Mouse (Mus musculus) heart, embryonic 16.5 days (tissue): ENCODE data around the gene Fam110a. TPM values are rescaled to one million over a fixed set of nuclear protein-coding genes. Genes with fewer than 3 reads are reported as not detected.

Source experiments
- ATAC-seq: fragments of 200-750 bp; cut with Nextera tagmentation; replicated peaks from 2 replicates; pipeline ENCODE4 v1.8.0; 2017; ENCODE audit warnings: moderate number of reproducible peaks; ENCODE audit not compliant: insufficient read depth, low FRiP score; ENCODE audit errors: extremely low read depth
- H3K27ac ChIP-seq: fragments of 300-500 bp; sonication (generic); 2 replicates; pipeline ENCODE4 v1.5.1; 2014; ENCODE audit warnings: mild to moderate bottlenecking, low read length, control low read depth, moderate library complexity
- H3K27me3 ChIP-seq: fragments of 300-500 bp; sonication (generic); 2 replicates; pipeline ENCODE4 v1.6.1; 2014; ENCODE audit warnings: low read length, mixed read lengths; ENCODE audit not compliant: control insufficient read depth, insufficient read depth
- H3K36me3 ChIP-seq: fragments of 300-500 bp; sonication (generic); 2 replicates; pipeline ENCODE4 v1.6.1; 2014; ENCODE audit not compliant: control insufficient read depth, insufficient read depth
- H3K4me1 ChIP-seq: fragments of 300-500 bp; sonication (generic); 2 replicates; pipeline ENCODE4 v1.6.1; 2014; ENCODE audit warnings: low read length, mixed read lengths; ENCODE audit not compliant: control insufficient read depth, insufficient read depth
- H3K4me2 ChIP-seq: fragments of 300-500 bp; sonication (generic); 2 replicates; pipeline ENCODE4 v1.6.1; 2014; ENCODE audit warnings: low read depth, mild to moderate bottlenecking, control low read depth, low read length
- H3K4me3 ChIP-seq: fragments of 300-500 bp; sonication (generic); 2 replicates; pipeline ENCODE4 v1.5.1; 2014; ENCODE audit warnings: mild to moderate bottlenecking, control low read depth, low read length
- H3K9ac ChIP-seq: fragments of 300-500 bp; sonication (generic); 2 replicates; pipeline ENCODE4 v1.6.1; 2014; ENCODE audit warnings: low read length, control low read depth
- H3K9me3 ChIP-seq: fragments of 300-500 bp; sonication (generic); replicated peaks from 2 replicates; pipeline ENCODE4 v1.6.1; 2016; ENCODE audit warnings: low read length; ENCODE audit not compliant: control insufficient read depth
- WGBS: fragments of 180-500 bp; shearing (Covaris S2); extraction: QIAGEN DNeasy Blood & Tissue Kit; methylation state at CpG from one replicate; pipeline ENCODE4 v1.1.7; 2014; 5-methylcytosine and 5-hydroxymethylcytosine counted together
- polyA plus RNA-seq: library from polyadenylated mRNA; unstranded; fragments of >200 nt; fragmentation: Nextera tagmentation; extraction: Ambion mirVana; gene quantifications from 2 replicates; pipeline ENCODE4 v1.2.1, GENCODE M21; 2015

Fam110a gene
- polyA plus RNA-seq, 1 experiment from 2014 or later = 10.9 TPM

GRCm38 (mm10) chr2:151990985-151991394 is 11.0 kb upstream of the Fam110a start:
- H3K9ac ChIP-seq = no peak overlapping the region
- H3K27me3 ChIP-seq = peaks cover 24% of the 10 kb centered on the region
- no peak overlapping the region for H3K4me3 ChIP-seq
- H3K27ac ChIP-seq = no peak overlapping the region
- no peak for ATAC-seq
- H3K4me2 ChIP-seq = no peak overlapping the region
- 0 out of 2 replicates have a peak, but pooled peaks cover 2% of the 10 kb centered on the region for H3K4me1 ChIP-seq
- WGBS = 38% methylated on average over 1 of the region's 1 CpGs
- no peaks in the 10 kb centered on the region for H3K36me3 ChIP-seq
- H3K9me3 ChIP-seq = no peaks in the 10 kb centered on the region

GRCm38 (mm10) chr2:151988978-151989377 is 9.0 kb upstream of the Fam110a start:
- H3K36me3 ChIP-seq = no peaks in the 10 kb centered on the region
- H3K4me2 ChIP-seq = no peak overlapping the region
- no peaks in the 10 kb centered on the region for H3K9me3 ChIP-seq
- no peak overlapping the region for H3K4me3 ChIP-seq
- no peak overlapping the region for H3K9ac ChIP-seq
- ATAC-seq = no peak
- WGBS = 65% methylated on average over 2 of the region's 2 CpGs
- peaks cover 15% of the 10 kb centered on the region for H3K27me3 ChIP-seq
- H3K4me1 ChIP-seq = no peaks in the 10 kb centered on the region
- no peak overlapping the region for H3K27ac ChIP-seq

GRCm38 (mm10) chr2:151986958-151987357 is 6.9 kb upstream of the Fam110a start:
- Histone ChIP-seq H3K4me2 (no peak overlapping the region), H3K27me3 (peaks cover 7% of the 10 kb centered on the region; the same call in 1 of the 2 replicates), H3K4me3 (no peak overlapping the region), H3K4me1 (no peaks in the 10 kb centered on the region), H3K27ac (no peak overlapping the region), H3K9ac (no peak overlapping the region), H3K9me3 (no peaks in the 10 kb centered on the region), H3K36me3 (no peaks in the 10 kb centered on the region)
- no peak for ATAC-seq
- 71% methylated on average over 8 of the region's 8 CpGs for WGBS

- 60% methylated on average over 7 of the region's 7 CpGs for WGBS
- Histone ChIP-seq H3K4me1 (peaks cover under 1% of the 10 kb centered on the region; the same call in 1 of the 2 replicates), H3K4me2 (no peak overlapping the region), H3K4me3 (no peak overlapping the region), H3K9ac (no peak overlapping the region), H3K36me3 (no peaks in the 10 kb centered on the region), H3K27ac (no peak overlapping the region), H3K9me3 (no peaks in the 10 kb centered on the region), H3K27me3 (peaks cover 2% of the 10 kb centered on the region; the same call in 1 of the 2 replicates)
- no peak for ATAC-seq
These were observed 5.6 kb upstream of the Fam110a start for GRCm38 (mm10) chr2:151985426-151986172.

- H3K4me3 ChIP-seq = no peak overlapping the region
- peaks cover 9% of the 10 kb centered on the region for H3K4me1 ChIP-seq
- no peak overlapping the region for H3K27ac ChIP-seq
- WGBS = 69% methylated on average over 9 of the region's 9 CpGs
- peaks cover 2% of the 10 kb centered on the region; the same call in 1 of the 2 replicates for H3K27me3 ChIP-seq
- H3K9ac ChIP-seq = no peak overlapping the region
- no peak for ATAC-seq
- H3K4me2 ChIP-seq = no peak overlapping the region
- no peaks in the 10 kb centered on the region for H3K9me3 ChIP-seq
- no peaks in the 10 kb centered on the region for H3K36me3 ChIP-seq
These were observed 4.0 kb upstream of the Fam110a start for GRCm38 (mm10) chr2:151984019-151984418.

- no peak overlapping the region for H3K9ac ChIP-seq
- H3K27me3 ChIP-seq = no peaks in the 10 kb centered on the region
- no peak overlapping the region for H3K4me3 ChIP-seq
- H3K4me2 ChIP-seq = no peak overlapping the region
- peaks cover 17% of the 10 kb centered on the region for H3K4me1 ChIP-seq
- H3K27ac ChIP-seq = no peak overlapping the region
- H3K9me3 ChIP-seq = no peaks in the 10 kb centered on the region
- no peak for ATAC-seq
- H3K36me3 ChIP-seq = no peaks in the 10 kb centered on the region
These were observed 2.5 kb upstream of the Fam110a start for GRCm38 (mm10) chr2:151982476-151982875.

- Histone ChIP-seq H3K4me1 (peaks cover 17% of the 10 kb centered on the region), H3K27ac (no peak overlapping the region), H3K4me3 (no peak overlapping the region), H3K9me3 (no peaks in the 10 kb centered on the region), H3K9ac (no peak overlapping the region), H3K36me3 (no peaks in the 10 kb centered on the region), H3K27me3 (no peaks in the 10 kb centered on the region), H3K4me2 (no peak overlapping the region)
- ATAC-seq = no peak
- WGBS = 67% methylated on average over 6 of the region's 6 CpGs
These were observed 1.2 kb upstream of the Fam110a start for GRCm38 (mm10) chr2:151981268-151981667.

GRCm38 (mm10) chr2:151980355-151980693 is 305 bp upstream of the Fam110a start:
- H3K9ac ChIP-seq = peak overlapping the region; percentile 86; the same call in 1 of the 2 replicates
- H3K4me2 ChIP-seq = peak overlapping the region; percentile 90
- no peak for ATAC-seq
- no peak overlapping the region for H3K27ac ChIP-seq
- no peaks in the 10 kb centered on the region for H3K36me3 ChIP-seq
- H3K4me1 ChIP-seq = peaks cover 17% of the 10 kb centered on the region
- H3K9me3 ChIP-seq = no peaks in the 10 kb centered on the region
- WGBS = 46% methylated on average over 3 of the region's 3 CpGs
- peak overlapping the region; percentile 84 for H3K4me3 ChIP-seq
- H3K27me3 ChIP-seq = no peaks in the 10 kb centered on the region

GRCm38 (mm10) chr2:151978494-151978893 is 1.5 kb downstream of the Fam110a start:
- Histone ChIP-seq H3K36me3 (no peaks in the 10 kb centered on the region), H3K4me3 (no peak overlapping the region), H3K27me3 (peaks cover 3% of the 10 kb centered on the region), H3K9ac (no peak overlapping the region), H3K9me3 (no peaks in the 10 kb centered on the region), H3K27ac (no peak overlapping the region), H3K4me1 (peaks cover 23% of the 10 kb centered on the region), H3K4me2 (no peak overlapping the region; the same call in 1 of the 2 replicates)
- 82% methylated on average over 6 of the region's 6 CpGs for WGBS
- ATAC-seq = no peak
